Mouse (Mus musculus): ENCODE data around the gene Krt18. TPM values are rescaled to one million over a fixed set of nuclear protein-coding genes. Genes with fewer than 3 reads are reported as not detected.
"Not testable (repeated sequence)": the region's sequence is repeated elsewhere in the genome, so short reads cannot be mapped to it uniquely, and the experiment has no call there.

Gene Krt18
- total and polyA plus RNA-seq, 2 experiments = 124 to 255 TPM

DNA sequence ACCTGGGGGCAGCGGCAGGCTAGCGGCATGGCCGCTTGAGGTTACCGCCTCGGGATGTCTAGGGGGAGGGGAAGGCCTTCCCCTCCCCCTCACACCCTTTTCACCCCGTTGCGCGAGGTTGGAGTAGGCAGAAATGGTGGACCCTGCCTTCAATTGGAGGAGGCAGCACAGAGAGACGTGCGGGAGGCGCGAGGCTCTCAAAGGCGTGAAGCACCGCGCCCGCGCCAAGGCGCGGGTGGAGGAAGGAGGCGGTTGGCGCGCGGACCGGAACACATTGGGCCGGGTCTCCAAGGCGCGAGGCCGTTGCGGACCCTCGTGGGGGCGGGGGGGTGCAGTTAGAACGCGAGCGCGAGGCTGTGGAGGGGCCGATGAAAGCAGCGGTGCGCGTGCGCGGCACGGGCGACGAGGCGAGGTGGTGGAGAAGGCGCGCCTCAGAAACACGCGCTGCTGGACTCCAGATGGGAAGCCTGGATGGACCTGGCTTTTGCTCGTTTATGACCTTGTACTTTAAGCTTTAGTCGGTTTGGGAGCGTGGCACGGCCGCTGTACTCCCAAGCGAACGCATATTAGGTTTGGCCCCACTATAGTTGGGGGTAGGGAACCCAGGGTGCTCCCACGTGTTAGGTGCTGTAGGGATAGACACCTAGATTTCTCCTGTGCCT is 46.2 kb downstream of the Krt18 start:
- under 1% methylated on average over 57 of the region's 57 CpGs for whole genome bisulfite sequencing
- H3K27ac ChIP-seq (replicated peaks; ENCODE audit: insufficient read depth, low read depth, low read length) = peak overlapping the region; percentile 98
- H3K4me1 ChIP-seq (ENCODE audit: control insufficient read depth, insufficient read depth, low read length) = peaks cover 17% of the 10 kb centered on the region
- peak overlapping the region; percentile 96 for H3K4me3 ChIP-seq (ENCODE audit: insufficient read depth, low read depth, low read length)
- peaks cover 28% of the 10 kb centered on the region; the same call in 1 of the 2 replicates for H3K79me2 ChIP-seq (ENCODE audit: control insufficient read depth, insufficient read depth, low read length)
- peak overlapping the region; percentile 98 for H3K9ac ChIP-seq (ENCODE audit: low read depth, low read length)
- TF ChIP-seq POLR2A (IDR thresholded peaks at IDR 0.05; ENCODE audit: extremely low read depth, insufficient read depth, low read length) = 0 out of 2 replicates have a peak, but pooled peaks have one; percentile 35
- no peak for TF ChIP-seq CTCF (IDR thresholded peaks at IDR 0.05; ENCODE audit: low read depth, low read length)
- H3K36me3 ChIP-seq (ENCODE audit: control insufficient read depth, insufficient read depth, low read length) = no peaks in the 10 kb centered on the region
- DNase-seq (ENCODE audit: extremely low read depth, low read depth, low spot score) = peak; percentile 88
- no peaks in the 10 kb centered on the region for H3K27me3 ChIP-seq (ENCODE audit: control insufficient read depth, insufficient read depth, low read length)

DNA sequence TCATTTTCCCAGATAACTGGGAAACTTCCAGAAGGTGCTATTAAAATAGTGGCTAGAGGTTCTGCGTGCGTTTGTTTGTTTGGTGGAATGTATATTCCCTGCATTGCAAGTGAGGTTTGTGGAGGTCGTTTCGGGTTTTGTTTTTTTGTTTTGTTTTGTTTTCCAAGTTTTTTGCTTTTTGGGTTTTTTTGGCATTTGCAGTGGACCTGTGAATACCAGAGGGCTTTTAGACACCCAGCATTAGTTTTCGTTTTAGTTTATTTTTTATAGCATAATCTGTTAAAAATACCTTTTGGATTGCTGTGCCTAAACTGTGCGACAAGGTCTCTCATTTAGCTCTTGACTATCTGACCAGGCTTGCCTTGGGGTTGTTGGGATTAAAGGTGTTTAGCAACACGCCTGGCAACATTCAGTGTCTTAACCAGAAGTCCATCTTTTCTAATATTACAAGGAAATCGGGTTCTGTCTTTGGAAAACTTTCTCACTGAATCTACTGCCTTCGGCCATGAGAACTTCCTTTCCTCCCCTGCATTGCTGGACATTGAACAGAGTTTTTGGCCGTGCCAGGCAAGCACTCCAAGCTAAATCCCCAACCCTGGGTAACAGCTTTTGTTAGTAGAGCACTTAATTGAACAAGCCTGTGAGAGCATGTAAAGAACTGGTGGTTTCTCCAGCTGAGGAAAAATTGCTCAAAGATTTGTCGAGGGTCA is 47.1 kb downstream of the Krt18 start:
- Histone ChIP-seq H3K4me3 (ENCODE audit: insufficient read depth, low read depth, low read length) (peak overlapping the region; percentile 96; the same call in 1 of the 2 replicates), H3K4me1 (ENCODE audit: control insufficient read depth, insufficient read depth, low read length) (peaks cover 19% of the 10 kb centered on the region), H3K36me3 (ENCODE audit: control insufficient read depth, insufficient read depth, low read length) (no peaks in the 10 kb centered on the region), H3K27ac (replicated peaks; ENCODE audit: insufficient read depth, low read depth, low read length) (peak overlapping the region; percentile 98), H3K27me3 (ENCODE audit: control insufficient read depth, insufficient read depth, low read length) (no peaks in the 10 kb centered on the region), H3K9ac (ENCODE audit: low read depth, low read length) (peak overlapping the region; percentile 98), H3K79me2 (ENCODE audit: control insufficient read depth, insufficient read depth, low read length) (peaks cover 30% of the 10 kb centered on the region; the same call in 1 of the 2 replicates)
- DNase-seq (ENCODE audit: extremely low read depth, low read depth, low spot score) = peak; percentile 57
- TF ChIP-seq POLR2A (IDR thresholded peaks at IDR 0.05; ENCODE audit: extremely low read depth, insufficient read depth, low read length) = no peak
- TF ChIP-seq CTCF (IDR thresholded peaks at IDR 0.05; ENCODE audit: low read depth, low read length) = no peak
- 3% methylated on average over 11 of the region's 11 CpGs for WGBS

DNA sequence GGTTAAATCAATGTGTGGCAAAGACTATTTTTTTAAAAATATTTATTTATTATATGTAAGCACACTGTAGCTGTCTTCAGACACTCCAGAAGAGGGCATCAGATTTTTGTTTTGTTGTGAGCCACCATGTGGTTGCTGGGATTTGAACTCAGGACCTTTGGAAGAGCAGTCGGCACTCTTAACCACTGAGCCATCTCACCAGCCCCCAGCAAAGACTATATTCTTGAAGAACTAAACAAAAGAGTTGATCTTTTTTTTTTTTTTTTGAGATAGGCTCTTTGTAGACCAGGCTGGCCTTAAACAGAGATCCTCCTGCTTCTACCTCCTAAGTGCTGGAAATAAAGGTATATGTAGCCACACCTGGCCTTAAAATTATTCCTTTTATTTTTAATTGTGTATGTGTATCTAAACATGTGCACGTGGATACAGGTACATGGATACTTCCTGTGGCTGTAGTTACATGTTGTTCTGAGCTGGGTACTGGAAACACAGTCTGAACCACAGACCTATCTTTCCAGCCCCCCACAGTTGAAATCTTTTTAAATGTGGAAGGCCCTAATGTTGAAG is 49.2 kb downstream of the Krt18 start:
- Histone ChIP-seq H3K27ac (replicated peaks; ENCODE audit: insufficient read depth, low read depth, low read length) (no peak overlapping the region), H3K9ac (ENCODE audit: low read depth, low read length) (no peak overlapping the region), H3K4me3 (ENCODE audit: insufficient read depth, low read depth, low read length) (no peak overlapping the region), H3K27me3 (ENCODE audit: control insufficient read depth, insufficient read depth, low read length) (no peaks in the 10 kb centered on the region), H3K79me2 (ENCODE audit: control insufficient read depth, insufficient read depth, low read length) (peaks cover 34% of the 10 kb centered on the region), H3K36me3 (ENCODE audit: control insufficient read depth, insufficient read depth, low read length) (peaks cover 6% of the 10 kb centered on the region; the same call in 1 of the 2 replicates), H3K4me1 (ENCODE audit: control insufficient read depth, insufficient read depth, low read length) (peaks cover 26% of the 10 kb centered on the region)
- WGBS = 66% methylated on average over 2 of the region's 2 CpGs
- no peak for DNase-seq (ENCODE audit: extremely low read depth, low read depth, low spot score)
- TF ChIP-seq CTCF (IDR thresholded peaks at IDR 0.05; ENCODE audit: low read depth, low read length) (no peak), POLR2A (IDR thresholded peaks at IDR 0.05; ENCODE audit: extremely low read depth, insufficient read depth, low read length) (no peak)

DNA sequence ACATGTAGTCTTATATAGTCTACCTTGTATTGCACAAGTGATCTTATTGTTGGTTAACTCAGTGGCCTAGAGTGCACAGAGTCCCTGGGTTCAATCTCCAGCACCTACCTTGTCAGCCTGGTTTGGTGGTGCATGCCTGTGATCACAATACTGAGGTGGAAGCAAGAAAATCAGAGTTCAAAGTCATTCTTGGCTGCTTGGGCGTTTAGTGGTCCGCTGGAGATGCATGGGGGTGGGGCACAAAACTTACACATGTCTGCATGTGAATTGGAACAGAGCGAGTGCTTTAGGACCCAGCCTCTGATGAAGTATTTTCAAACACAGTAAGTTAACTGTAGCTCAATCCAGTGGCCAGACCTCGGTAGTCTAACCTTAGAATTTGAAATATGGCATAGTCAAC is 51.2 kb downstream of the Krt18 start:
- TF ChIP-seq CTCF (IDR thresholded peaks at IDR 0.05; ENCODE audit: low read depth, low read length) (no peak), POLR2A (IDR thresholded peaks at IDR 0.05; ENCODE audit: extremely low read depth, insufficient read depth, low read length) (no peak)
- no peak for DNase-seq (ENCODE audit: extremely low read depth, low read depth, low spot score)
- peaks cover 36% of the 10 kb centered on the region for H3K79me2 ChIP-seq (ENCODE audit: control insufficient read depth, insufficient read depth, low read length)
- H3K4me3 ChIP-seq (ENCODE audit: insufficient read depth, low read depth, low read length) = no peak overlapping the region
- H3K27me3 ChIP-seq (ENCODE audit: control insufficient read depth, insufficient read depth, low read length) = no peaks in the 10 kb centered on the region
- WGBS = 73% methylated on average over 4 of the region's 4 CpGs
- peaks cover 23% of the 10 kb centered on the region for H3K36me3 ChIP-seq (ENCODE audit: control insufficient read depth, insufficient read depth, low read length)
- H3K4me1 ChIP-seq (ENCODE audit: control insufficient read depth, insufficient read depth, low read length) = peaks cover 26% of the 10 kb centered on the region
- no peak overlapping the region for H3K9ac ChIP-seq (ENCODE audit: low read depth, low read length)
- no peak overlapping the region for H3K27ac ChIP-seq (replicated peaks; ENCODE audit: insufficient read depth, low read depth, low read length)

DNA sequence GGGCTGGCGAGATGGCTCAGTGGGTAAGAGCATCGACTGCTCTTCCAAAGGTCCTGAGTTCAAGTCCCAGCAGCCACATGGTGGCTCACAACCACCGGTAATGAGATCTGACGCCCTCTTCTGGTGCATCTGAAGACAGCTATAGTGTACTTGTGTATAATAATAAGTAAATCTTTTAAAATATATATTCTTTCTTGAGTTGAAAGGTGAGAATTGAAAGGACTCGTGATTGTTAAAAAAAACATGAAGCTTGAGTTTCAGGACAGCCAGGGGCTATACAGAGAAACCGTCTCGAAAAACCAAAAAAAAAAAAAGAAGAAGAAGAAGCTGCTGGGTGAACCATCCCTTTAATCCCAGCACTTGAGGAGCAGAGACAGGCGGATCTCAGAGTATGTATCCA is 51.9 kb downstream of the Krt18 start:
- not testable (repeated sequence) for H3K4me3 ChIP-seq (ENCODE audit: insufficient read depth, low read depth, low read length); H3K9ac ChIP-seq (ENCODE audit: low read depth, low read length); H3K27me3 ChIP-seq (ENCODE audit: control insufficient read depth, insufficient read depth, low read length); DNase-seq (ENCODE audit: extremely low read depth, low read depth, low spot score)
- Histone ChIP-seq H3K4me1 (ENCODE audit: control insufficient read depth, insufficient read depth, low read length) (peaks cover 26% of the 10 kb centered on the region), H3K79me2 (ENCODE audit: control insufficient read depth, insufficient read depth, low read length) (peaks cover 35% of the 10 kb centered on the region), H3K27ac (replicated peaks; ENCODE audit: insufficient read depth, low read depth, low read length) (0 out of 2 replicates have a peak overlapping the region, but pooled peaks have one; percentile 6), H3K36me3 (ENCODE audit: control insufficient read depth, insufficient read depth, low read length) (peaks cover 30% of the 10 kb centered on the region)
- 76% methylated on average over 8 of the region's 8 CpGs for WGBS
